Mouse (Mus musculus) forebrain, embryonic 12.5 days (tissue): ENCODE results near the gene Tpx2. TPM values are rescaled to one million over a fixed set of nuclear protein-coding genes. Genes with fewer than 3 reads are reported as not detected.
A peak's percentile ranks its signal among the peaks of the same experiment; 100 is the strongest.

ENCODE experiments used
- ATAC-seq: fragments of 200-750 bp; cut with Nextera tagmentation; 2 replicates; pipeline ENCODE4 v1.8.0; 2017; ENCODE audit warnings: moderate TSS enrichment; ENCODE audit not compliant: low FRiP score
- H3K27ac ChIP-seq: fragments of 300-500 bp; sonication (generic); 2 replicates; pipeline ENCODE4 v1.5.1; 2016; ENCODE audit warnings: mild to moderate bottlenecking
- H3K27me3 ChIP-seq: fragments of 300-500 bp; sonication (generic); 2 replicates; pipeline ENCODE4 v1.6.1; 2016; ENCODE audit warnings: mild to moderate bottlenecking
- H3K36me3 ChIP-seq: fragments of 300-500 bp; sonication (generic); replicated peaks from 2 replicates; pipeline ENCODE4 v1.6.1; 2016; ENCODE audit warnings: mild to moderate bottlenecking
- H3K4me1 ChIP-seq: fragments of 300-500 bp; sonication (generic); 2 replicates; pipeline ENCODE4 v1.6.1; 2016
- H3K4me2 ChIP-seq: fragments of 300-500 bp; sonication (generic); 2 replicates; pipeline ENCODE4 v1.6.1; 2016; ENCODE audit warnings: mild to moderate bottlenecking, moderate library complexity
- H3K4me3 ChIP-seq: fragments of 300-500 bp; sonication (generic); replicated peaks from 2 replicates; pipeline ENCODE4 v1.5.1; 2016; ENCODE audit warnings: mild to moderate bottlenecking
- H3K9ac ChIP-seq: fragments of 300-500 bp; sonication (generic); 2 replicates; pipeline ENCODE4 v1.6.1; 2016; ENCODE audit warnings: mild to moderate bottlenecking
- H3K9me3 ChIP-seq: fragments of 300-500 bp; sonication (generic); 2 replicates; pipeline ENCODE4 v1.6.1; 2016
- WGBS: fragments of 180-500 bp; shearing (Covaris S2); methylation state at CpG from one replicate; pipeline ENCODE4 v1.1.7; 2016; 5-methylcytosine and 5-hydroxymethylcytosine counted together
- polyA plus RNA-seq: library from polyadenylated mRNA; unstranded; fragments of >200 nt; fragmentation: Nextera tagmentation; extraction: Ambion mirVana; gene quantifications from 2 replicates; pipeline ENCODE4 v1.2.1, GENCODE M21; 2016

The Tpx2 gene
- polyA plus RNA-seq, 1 experiment from 2014 or later = 133 TPM

DNA sequence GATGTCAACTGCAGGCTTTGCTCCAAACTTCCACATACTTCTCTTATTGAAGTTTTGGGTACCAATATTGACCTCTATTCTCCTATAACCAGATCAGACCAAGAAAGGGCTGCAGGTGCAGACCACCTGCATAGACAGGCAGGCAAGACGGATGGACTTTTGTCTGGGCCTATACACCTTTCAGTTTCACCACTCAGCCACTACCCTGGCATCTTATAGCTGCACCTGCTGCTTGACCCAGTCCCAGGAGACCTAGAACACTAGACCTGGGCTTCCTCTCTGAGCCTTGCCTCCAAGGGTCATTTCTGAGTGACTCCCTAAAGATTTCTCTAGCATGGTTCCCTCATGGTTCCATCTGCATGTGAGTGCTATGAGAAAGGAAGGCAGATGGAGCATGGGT, 34.5 kb upstream of the Tpx2 start:
- H3K9me3 ChIP-seq = no peaks in the 10 kb centered on the region
- no peak for ATAC-seq
- 79% methylated on average over 1 of the region's 1 CpGs for WGBS

DNA sequence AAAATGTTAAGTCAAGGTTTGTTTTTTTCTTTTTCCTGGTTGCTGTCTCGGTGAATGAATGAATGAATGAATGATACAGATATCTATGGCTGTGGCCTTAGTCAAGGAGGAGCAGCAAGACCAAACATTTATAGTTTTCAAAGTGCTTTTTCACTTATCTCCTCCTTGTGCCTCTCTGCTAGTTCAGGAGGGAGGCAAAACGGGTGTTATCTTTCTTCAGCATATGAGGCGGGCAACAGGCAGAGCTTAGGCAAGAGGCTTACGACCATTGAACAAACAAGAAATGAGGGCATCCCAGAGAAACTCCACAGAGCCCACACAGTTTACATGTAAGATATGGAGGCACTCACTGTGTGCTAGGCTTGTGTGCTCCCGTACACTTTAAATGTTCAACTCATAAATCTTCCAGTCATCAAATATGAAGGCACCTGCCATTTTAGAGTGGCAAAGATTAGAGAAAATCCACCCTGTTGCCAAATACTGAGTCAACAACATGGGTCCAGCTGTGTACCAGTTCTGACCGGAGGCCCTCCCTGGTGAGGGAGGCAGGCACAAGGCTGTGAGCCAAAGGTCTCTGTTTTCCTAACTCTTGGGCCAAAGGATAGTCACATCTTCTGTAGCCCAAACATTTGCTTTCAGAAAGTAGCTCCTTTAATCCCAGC, 33.4 kb upstream of the Tpx2 start:
- ATAC-seq = no peak
- Histone ChIP-seq H3K27me3 (no peaks in the 10 kb centered on the region), H3K4me3 (no peak overlapping the region), H3K4me1 (peaks cover 42% of the 10 kb centered on the region), H3K9ac (no peak overlapping the region), H3K9me3 (no peaks in the 10 kb centered on the region), H3K36me3 (peaks cover 13% of the 10 kb centered on the region), H3K4me2 (no peak overlapping the region), H3K27ac (no peak overlapping the region)
- WGBS = 89% methylated on average over 6 of the region's 6 CpGs

More for the DNA sequence above, 34.5 kb upstream of the Tpx2 start:
- Histone ChIP-seq H3K4me1 (peaks cover 35% of the 10 kb centered on the region), H3K27ac (no peak overlapping the region), H3K9ac (no peak overlapping the region), H3K27me3 (no peaks in the 10 kb centered on the region), H3K36me3 (0 out of 2 replicates have a peak, but pooled peaks cover 5% of the 10 kb centered on the region), H3K4me3 (no peak overlapping the region), H3K4me2 (no peak overlapping the region)

DNA sequence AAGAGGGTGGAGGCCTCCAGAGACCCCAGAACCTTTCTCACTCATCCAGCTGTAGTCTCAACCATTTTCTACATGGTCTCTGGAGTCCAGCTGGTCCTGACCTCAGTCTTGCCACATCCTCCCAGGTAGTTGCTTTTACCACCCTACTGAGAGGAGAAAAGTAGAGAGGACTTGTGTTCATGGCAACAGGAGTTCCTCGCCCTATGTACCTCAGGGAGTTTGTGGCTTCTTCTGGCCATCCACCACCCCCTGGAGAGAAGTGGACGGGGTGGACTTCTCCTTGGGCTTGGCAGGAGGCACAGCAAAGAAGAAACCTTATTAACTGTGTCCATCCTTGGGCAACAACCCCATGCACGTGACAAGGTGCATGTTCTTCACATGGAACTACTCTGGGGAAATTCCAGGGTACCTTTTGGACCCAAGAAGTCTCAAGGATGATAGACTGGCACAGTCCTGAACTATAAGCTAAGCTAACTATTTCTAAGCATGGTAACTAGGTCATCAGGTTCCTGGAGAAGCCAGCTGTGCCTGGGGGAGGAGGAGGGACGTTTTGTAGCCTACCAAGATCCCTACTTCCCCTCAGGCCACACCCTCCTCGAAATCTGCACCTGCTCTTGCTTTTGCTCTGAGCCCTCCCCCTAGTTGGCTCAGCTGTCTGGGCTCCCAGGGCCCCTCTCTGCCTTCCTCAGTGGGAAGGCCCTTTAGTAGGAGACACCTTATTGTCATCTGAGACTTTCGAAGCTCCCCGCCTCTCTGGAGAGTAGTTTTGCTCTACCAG, 31.7 kb upstream of the Tpx2 start:
- H3K9me3 ChIP-seq = no peaks in the 10 kb centered on the region
- no peak overlapping the region for H3K4me3 ChIP-seq
- no peak overlapping the region for H3K4me2 ChIP-seq
- peaks cover 22% of the 10 kb centered on the region for H3K36me3 ChIP-seq
- ATAC-seq = no peak
- H3K4me1 ChIP-seq = peaks cover 55% of the 10 kb centered on the region
- no peak overlapping the region for H3K9ac ChIP-seq
- H3K27ac ChIP-seq = no peak overlapping the region
- no peaks in the 10 kb centered on the region for H3K27me3 ChIP-seq
- WGBS = 67% methylated on average over 7 of the region's 7 CpGs

DNA sequence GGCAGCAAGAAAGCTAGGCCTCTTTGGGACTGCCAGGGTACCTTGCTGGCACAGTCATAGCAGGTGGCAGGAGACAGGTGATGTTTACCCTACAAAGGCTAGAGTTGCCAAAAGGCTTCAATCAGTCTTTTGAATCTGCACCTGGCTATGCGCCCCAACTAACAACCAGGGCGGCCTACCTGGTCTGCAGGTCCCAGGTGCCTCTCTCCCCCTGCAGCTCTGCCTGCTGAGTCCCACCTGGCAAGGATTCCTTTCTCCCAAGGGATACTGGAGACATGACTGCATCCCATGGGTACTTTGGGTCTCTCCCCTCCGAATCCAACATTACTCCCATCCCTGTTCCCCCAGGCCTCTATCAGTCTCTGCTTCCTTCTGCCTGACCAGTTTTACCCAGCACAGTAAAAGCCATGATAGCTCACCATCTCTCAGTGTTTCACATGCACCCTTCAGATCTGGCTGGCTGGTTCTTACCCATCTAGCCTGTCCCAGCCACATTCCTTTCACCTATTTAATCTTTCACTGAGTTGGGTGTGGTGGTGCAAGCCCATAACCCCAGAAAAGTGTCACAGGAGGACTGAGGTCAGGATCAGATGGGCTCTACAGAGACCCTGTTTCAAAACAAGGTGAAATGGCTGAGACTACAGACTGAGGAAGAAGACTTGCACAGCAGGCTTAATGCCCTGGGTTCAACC, 31.0 kb upstream of the Tpx2 start:
- Histone ChIP-seq H3K27me3 (no peaks in the 10 kb centered on the region), H3K4me1 (peaks cover 57% of the 10 kb centered on the region), H3K9me3 (no peaks in the 10 kb centered on the region), H3K27ac (peak overlapping the region; percentile 46; the same call in 1 of the 2 replicates), H3K4me2 (no peak overlapping the region), H3K4me3 (no peak overlapping the region), H3K36me3 (peaks cover 24% of the 10 kb centered on the region), H3K9ac (no peak overlapping the region)
- no peak for ATAC-seq
- WGBS = 84% methylated on average over 3 of the region's 3 CpGs

DNA sequence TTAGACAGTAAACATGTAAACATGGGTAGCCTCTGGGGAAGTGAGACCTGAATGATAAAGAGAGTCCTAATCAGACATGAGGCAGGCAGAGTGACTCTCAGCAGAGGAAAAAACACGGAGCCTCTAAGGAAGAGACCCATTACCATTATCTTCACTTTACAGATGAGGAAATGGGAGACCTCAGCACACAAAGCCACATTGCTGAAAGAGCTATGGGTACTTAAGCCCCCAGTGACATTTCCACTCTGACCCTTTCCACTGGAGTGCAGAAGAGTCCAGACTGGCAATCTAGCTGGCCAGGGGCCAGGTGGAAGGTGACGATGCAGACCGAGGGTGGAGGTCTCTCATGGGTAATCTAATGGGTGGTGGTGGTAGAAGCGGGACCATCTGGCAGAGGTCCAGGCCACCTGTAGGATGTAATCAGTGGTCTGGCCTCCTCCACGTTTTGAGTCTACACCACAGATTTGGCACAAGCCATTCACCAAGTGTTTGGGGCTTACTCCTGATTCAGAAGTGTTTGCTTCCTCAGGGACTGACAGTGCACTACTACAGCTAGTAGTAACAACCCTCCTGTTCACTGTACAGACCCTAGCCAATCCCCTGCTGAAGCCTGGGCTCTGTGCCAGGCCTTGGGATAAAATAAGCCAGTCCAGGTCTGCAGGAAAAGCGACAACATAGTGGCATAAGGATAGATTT, 30.0 kb upstream of the Tpx2 start:
- Histone ChIP-seq H3K9ac (no peak overlapping the region), H3K27ac (peak overlapping the region; percentile 51), H3K4me1 (peaks cover 54% of the 10 kb centered on the region), H3K27me3 (no peaks in the 10 kb centered on the region), H3K9me3 (no peaks in the 10 kb centered on the region), H3K4me3 (no peak overlapping the region), H3K36me3 (peaks cover 27% of the 10 kb centered on the region), H3K4me2 (no peak overlapping the region)
- WGBS = 65% methylated on average over 6 of the region's 6 CpGs
- ATAC-seq = no peak

DNA sequence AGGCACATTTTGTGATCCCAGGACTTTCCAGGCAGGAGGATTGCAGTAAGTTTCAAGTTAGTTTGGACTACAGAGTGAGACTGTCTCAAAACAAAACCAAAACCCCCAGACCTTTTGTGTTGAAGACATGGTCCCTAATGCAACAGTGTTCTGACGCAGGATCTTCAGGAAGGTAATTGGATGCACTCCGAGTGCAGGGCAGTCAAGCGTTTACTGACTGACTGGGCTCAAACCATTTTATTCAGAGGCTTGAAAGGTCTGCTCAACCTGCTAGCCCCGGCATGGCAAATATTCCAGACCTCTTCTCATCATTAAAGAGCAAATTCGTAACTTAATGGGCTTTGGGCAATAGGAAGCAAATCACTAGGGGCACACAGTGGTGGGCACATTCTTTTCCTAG, 29.1 kb upstream of the Tpx2 start:
- Histone ChIP-seq H3K4me2 (no peak overlapping the region), H3K27ac (no peak overlapping the region), H3K27me3 (no peaks in the 10 kb centered on the region), H3K4me3 (no peak overlapping the region), H3K4me1 (peaks cover 54% of the 10 kb centered on the region), H3K9ac (no peak overlapping the region), H3K36me3 (peaks cover 27% of the 10 kb centered on the region), H3K9me3 (no peaks in the 10 kb centered on the region)
- no peak for ATAC-seq
- WGBS = 51% methylated on average over 5 of the region's 5 CpGs

DNA sequence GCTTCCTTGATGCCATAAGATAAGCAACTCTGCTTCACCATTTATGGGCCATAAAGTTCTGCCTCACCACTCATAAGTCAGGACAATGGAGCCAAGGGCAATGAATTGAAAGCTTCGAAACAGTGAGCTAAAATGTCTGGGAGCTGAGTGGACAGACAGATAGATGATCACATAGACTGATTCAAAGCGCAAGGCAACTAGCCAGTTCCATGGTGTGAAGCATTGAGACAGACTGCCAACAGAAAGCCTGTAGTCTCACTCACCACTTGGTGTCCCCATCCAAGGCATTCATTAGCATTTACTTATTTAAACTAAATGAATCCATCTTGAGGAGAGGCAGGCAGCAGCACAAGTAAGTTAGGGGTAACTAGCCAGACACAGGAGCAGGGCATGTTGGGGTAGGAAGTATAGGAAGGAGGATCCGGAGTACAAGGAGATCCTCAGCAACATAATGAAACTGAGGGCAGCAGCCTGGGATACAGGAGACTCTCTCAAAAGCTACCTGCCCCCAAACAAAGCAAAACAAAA, 28.6 kb upstream of the Tpx2 start:
- Histone ChIP-seq H3K9ac (no peak overlapping the region), H3K4me2 (no peak overlapping the region), H3K4me3 (no peak overlapping the region), H3K36me3 (peaks cover 27% of the 10 kb centered on the region), H3K27ac (no peak overlapping the region), H3K27me3 (no peaks in the 10 kb centered on the region), H3K9me3 (no peaks in the 10 kb centered on the region), H3K4me1 (peaks cover 56% of the 10 kb centered on the region)
- WGBS = 89% methylated on average over 3 of the region's 3 CpGs
- no peak for ATAC-seq

DNA sequence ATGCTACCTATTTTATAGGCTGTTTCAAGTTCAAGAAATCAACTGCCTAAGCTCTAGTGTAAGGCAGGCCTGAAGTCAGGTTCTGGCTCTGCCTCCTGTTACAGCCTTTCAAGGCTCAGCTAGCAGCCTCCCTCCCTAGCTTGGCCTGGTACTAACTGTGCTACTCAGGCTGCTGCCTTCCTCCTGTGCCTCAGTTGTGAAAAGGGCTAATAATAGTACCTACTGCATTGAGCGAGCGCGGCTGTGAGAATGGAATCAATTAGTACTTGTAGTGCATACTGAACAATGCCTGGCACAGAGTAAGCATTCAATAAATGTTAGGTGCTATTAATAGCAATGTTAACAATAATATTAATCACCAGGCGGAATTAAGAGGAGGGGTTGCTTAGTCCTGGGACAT, 27.8 kb upstream of the Tpx2 start:
- no peak for ATAC-seq
- Histone ChIP-seq H3K27me3 (no peaks in the 10 kb centered on the region), H3K4me2 (no peak overlapping the region), H3K4me1 (peaks cover 60% of the 10 kb centered on the region), H3K4me3 (no peak overlapping the region), H3K27ac (peak overlapping the region; percentile 54; the same call in 1 of the 2 replicates), H3K9me3 (no peaks in the 10 kb centered on the region), H3K9ac (no peak overlapping the region), H3K36me3 (peaks cover 27% of the 10 kb centered on the region)
- 51% methylated on average over 4 of the region's 4 CpGs for WGBS

DNA sequence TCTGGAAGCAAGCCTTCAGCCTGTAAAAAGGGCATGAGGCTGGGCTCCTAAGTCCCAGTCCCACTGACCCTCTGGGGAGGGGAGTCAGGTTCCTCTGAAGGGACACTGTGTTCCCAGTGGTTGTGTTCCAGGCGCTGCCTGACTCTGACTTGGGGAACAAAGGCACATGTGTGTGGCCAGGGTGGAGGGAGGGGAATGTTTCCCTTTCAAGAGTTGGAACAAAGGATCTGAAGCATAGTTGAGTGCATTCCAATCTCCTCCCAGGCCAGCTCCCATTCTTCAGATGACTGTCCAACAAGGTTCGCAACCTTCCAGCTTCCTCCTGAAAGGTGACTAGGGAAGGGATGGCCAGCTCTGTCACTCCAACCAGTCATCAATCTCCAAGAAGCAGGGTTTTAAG, 27.4 kb upstream of the Tpx2 start:
- Histone ChIP-seq H3K4me2 (no peak overlapping the region), H3K27me3 (no peaks in the 10 kb centered on the region), H3K4me3 (no peak overlapping the region), H3K4me1 (peaks cover 65% of the 10 kb centered on the region), H3K36me3 (peaks cover 28% of the 10 kb centered on the region), H3K9me3 (no peaks in the 10 kb centered on the region), H3K9ac (no peak overlapping the region), H3K27ac (peak overlapping the region; percentile 54; the same call in 1 of the 2 replicates)
- no peak for ATAC-seq
- WGBS = 13% methylated on average over 2 of the region's 2 CpGs

DNA sequence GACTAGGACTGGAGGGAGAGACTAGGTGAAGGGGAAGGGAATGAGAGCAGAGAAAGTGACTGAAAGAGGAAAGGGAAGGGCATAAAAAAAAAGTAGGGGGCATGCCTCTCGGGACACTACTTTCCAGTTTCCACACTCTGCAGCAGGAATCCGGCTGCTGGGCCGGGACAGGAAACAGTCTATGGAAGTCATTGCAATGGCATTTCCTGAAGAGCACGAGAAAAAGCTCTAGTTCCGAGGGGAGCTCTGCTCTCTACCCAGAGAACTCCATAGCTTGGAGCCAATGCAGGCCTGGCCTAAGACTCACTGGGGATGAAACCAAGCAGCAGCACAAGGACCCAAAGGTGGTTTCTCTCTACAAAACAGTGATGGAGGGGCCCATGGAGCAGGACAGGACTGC, 26.7 kb upstream of the Tpx2 start:
- Histone ChIP-seq H3K4me1 (peaks cover 66% of the 10 kb centered on the region), H3K4me3 (no peak overlapping the region), H3K4me2 (0 out of 2 replicates have a peak overlapping the region, but pooled peaks have one; percentile 13), H3K27me3 (no peaks in the 10 kb centered on the region), H3K9ac (no peak overlapping the region), H3K27ac (0 out of 2 replicates have a peak overlapping the region, but pooled peaks have one; percentile 42), H3K9me3 (no peaks in the 10 kb centered on the region), H3K36me3 (peaks cover 30% of the 10 kb centered on the region)
- no peak for ATAC-seq
- WGBS = 69% methylated on average over 5 of the region's 5 CpGs

DNA sequence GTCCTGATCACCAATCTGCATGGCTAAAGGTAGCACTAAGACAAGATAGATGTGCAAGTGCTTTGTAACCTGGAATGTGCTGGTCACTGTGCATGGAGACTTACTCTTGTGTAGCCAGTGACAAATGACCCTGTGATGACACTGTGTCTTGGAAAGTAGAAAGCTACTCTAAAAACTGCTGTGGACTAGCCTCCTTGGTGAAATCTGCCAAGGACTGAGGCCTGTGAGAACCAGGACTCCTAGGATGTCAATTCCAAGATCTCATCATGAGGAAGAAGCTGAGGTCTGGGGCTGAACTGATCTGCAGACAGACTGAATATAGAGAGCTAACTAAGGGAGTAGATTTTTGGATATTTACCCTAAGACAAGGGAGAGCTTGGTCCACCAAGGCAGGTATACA, 26.2 kb upstream of the Tpx2 start:
- H3K9ac ChIP-seq = no peak overlapping the region
- no peak for ATAC-seq
- peaks cover 67% of the 10 kb centered on the region for H3K4me1 ChIP-seq
- no peaks in the 10 kb centered on the region for H3K27me3 ChIP-seq
- H3K27ac ChIP-seq = no peak overlapping the region
- H3K4me3 ChIP-seq = no peak overlapping the region
- no peak overlapping the region for H3K4me2 ChIP-seq
- peaks cover 29% of the 10 kb centered on the region for H3K36me3 ChIP-seq
- H3K9me3 ChIP-seq = no peaks in the 10 kb centered on the region

DNA sequence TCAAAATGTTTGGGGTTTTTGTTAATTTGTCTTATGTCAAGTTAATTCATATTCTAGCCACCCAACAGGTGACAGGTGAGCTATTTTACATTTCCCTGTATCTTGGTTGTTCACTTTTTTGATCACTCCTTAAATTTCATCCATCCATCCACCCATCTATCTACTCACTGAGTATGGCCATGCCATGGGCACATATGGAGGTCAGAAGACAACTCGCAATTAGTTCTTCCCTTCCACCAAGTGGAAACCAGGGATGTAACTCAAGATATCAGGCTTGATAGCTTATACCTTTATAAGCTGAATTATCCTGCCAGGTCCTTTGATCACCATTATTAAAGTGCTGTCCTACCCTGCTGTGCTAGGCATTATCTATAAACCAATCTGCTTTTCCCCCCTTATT, 24.0 kb upstream of the Tpx2 start:
- no peak for ATAC-seq
- Histone ChIP-seq H3K27me3 (no peaks in the 10 kb centered on the region), H3K4me2 (no peak overlapping the region), H3K9ac (no peak overlapping the region), H3K36me3 (peaks cover 27% of the 10 kb centered on the region), H3K4me3 (no peak overlapping the region), H3K27ac (no peak overlapping the region), H3K4me1 (peaks cover 71% of the 10 kb centered on the region), H3K9me3 (no peaks in the 10 kb centered on the region)
- 97% methylated on average over 1 of the region's 1 CpGs for WGBS
